Mouse (Mus musculus) bone marrow, adult 2 months (tissue): Measurements from ENCODE around the gene Atp1a2.

Source experiments
- CTCF ChIP-seq: fragments of 200-500 bp; IDR thresholded peaks from 2 replicates; pipeline ENCODE4 v1.5.1; 2011; ENCODE audit warnings: low read length, control low read depth; ENCODE audit not compliant: control insufficient read depth, insufficient read depth
- POLR2A ChIP-seq: fragments of 200-500 bp; IDR thresholded peaks from 2 replicates; pipeline ENCODE4 v1.6.1; 2011; ENCODE audit warnings: low read depth, mild to moderate bottlenecking, control low read depth, low read length, borderline replicate concordance; ENCODE audit not compliant: control insufficient read depth

DNA sequence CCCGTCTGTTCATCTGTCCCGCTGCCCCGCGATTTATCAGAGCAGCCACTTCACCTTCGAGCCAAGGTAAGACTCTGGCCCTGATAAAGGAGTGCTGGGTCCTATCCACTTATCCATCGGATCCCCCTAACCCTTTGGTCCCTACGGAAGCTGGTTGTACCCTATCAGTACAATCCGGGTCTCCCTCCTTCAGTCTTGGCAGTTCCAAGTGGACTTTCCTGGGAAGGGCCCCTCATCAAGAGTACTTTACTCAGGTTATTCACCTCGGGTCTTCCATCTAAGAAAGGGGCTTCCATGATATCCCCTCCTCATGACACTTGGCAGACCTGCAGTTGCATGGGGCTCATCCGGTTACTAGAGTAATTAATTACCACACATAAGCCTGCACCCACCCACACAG lies 43.5 kb upstream of the Atp1a2 start:
- TF ChIP-seq CTCF (no peak), POLR2A (no peak)
